Mouse (Mus musculus) MEL (cell line): ENCODE results near the gene Pomp. TPM values are rescaled to one million over a fixed set of nuclear protein-coding genes. Genes with fewer than 3 reads are reported as not detected.

Source experiments
- DNase-seq: peaks from one replicate; pipeline ENCODE4 v3.0.0; 2011; ENCODE audit warnings: low read depth, low spot score
- H3K27ac ChIP-seq: 2 replicates; pipeline ENCODE4 v1.5.1; 2012; ENCODE audit warnings: low read depth, mild to moderate bottlenecking, control low read depth, low read length, moderate library complexity; ENCODE audit not compliant: control insufficient read depth
- H3K27me3 ChIP-seq, 2 experiments: fragments of 150-350 bp in 1 of 2; sonication (generic) in 1 of 2; 2 replicates each; pipeline ENCODE4 v1.6.1; 2012; ENCODE audit warnings: low read length in 2 of 2, mild to moderate bottlenecking in 2 of 2, improper control_type of control experiment in 1 of 2, moderate library complexity in 1 of 2; ENCODE audit not compliant: insufficient read depth in 2 of 2, control insufficient read depth in 1 of 2
- H3K36me3 ChIP-seq, 2 experiments: 2 replicates each; pipeline ENCODE4 v1.6.1; 2012 to 2014; ENCODE audit warnings: low read length in 2 of 2, improper control_type of control experiment in 1 of 2, inconsistent platforms in 1 of 2, mild to moderate bottlenecking in 1 of 2; ENCODE audit not compliant: insufficient read depth in 2 of 2, control insufficient read depth in 1 of 2
- H3K4me1 ChIP-seq, 2 experiments: fragments of 150-350 bp in 1 of 2; sonication (generic) in 1 of 2; 2 replicates each; pipeline ENCODE4 v1.6.1; 2012; ENCODE audit warnings: low read length in 2 of 2, improper control_type of control experiment in 1 of 2, mild to moderate bottlenecking in 1 of 2; ENCODE audit not compliant: insufficient read depth in 2 of 2, control insufficient read depth in 1 of 2
- H3K4me3 ChIP-seq, 2 experiments: fragments of 150-350 bp in 1 of 2; sonication (generic) in 1 of 2; 2 replicates each; pipeline ENCODE4 v1.5.1; 2012; ENCODE audit warnings: low read depth in 2 of 2, low read length in 2 of 2, mild to moderate bottlenecking in 2 of 2, moderate library complexity in 2 of 2, control low read depth in 1 of 2, improper control_type of control experiment in 1 of 2; ENCODE audit not compliant: control insufficient read depth in 1 of 2, insufficient read depth in 1 of 2
- H3K79me2 ChIP-seq: 2 replicates; pipeline ENCODE4 v1.6.1; 2012; ENCODE audit warnings: mild to moderate bottlenecking, low read length, moderate library complexity; ENCODE audit not compliant: control insufficient read depth, poor library complexity, insufficient read depth
- H3K9ac ChIP-seq: 2 replicates; pipeline ENCODE4 v1.6.1; 2012; ENCODE audit warnings: low read depth, mild to moderate bottlenecking, control low read depth, low read length, moderate library complexity; ENCODE audit not compliant: control insufficient read depth, poor library complexity, severe bottlenecking
- H3K9me3 ChIP-seq: fragments of 150-350 bp; sonication (generic); replicated peaks from 2 replicates; pipeline ENCODE4 v1.6.1; 2012; ENCODE audit warnings: mild to moderate bottlenecking, low read length, improper control_type of control experiment, moderate library complexity; ENCODE audit not compliant: insufficient read depth
- CTCF ChIP-seq, 3 experiments: IDR thresholded peaks in 2 of 3; conservative IDR thresholded peaks in 1 of 3; 2 replicates each; pipeline ENCODE4 v1.5.1; 2011 to 2012; ENCODE audit warnings: low read length in 3 of 3, low read depth in 2 of 3, mild to moderate bottlenecking in 2 of 3, improper control_type of control experiment in 1 of 3, inconsistent platforms in 1 of 3, mixed read lengths in 1 of 3, moderate library complexity in 1 of 3; ENCODE audit not compliant: control insufficient read depth in 1 of 3, insufficient read depth in 1 of 3, poor library complexity in 1 of 3, severe bottlenecking in 1 of 3
- EP300 ChIP-seq, 2 experiments: IDR thresholded peaks; 2 replicates each; pipeline ENCODE4 v1.6.1; 2011; ENCODE audit warnings: improper control_type of control experiment in 2 of 2, low read length in 2 of 2, low read depth in 1 of 2, mild to moderate bottlenecking in 1 of 2
- ETS1 ChIP-seq: IDR thresholded peaks from 2 replicates; pipeline ENCODE4 v1.6.1; 2012; ENCODE audit warnings: low read depth, mild to moderate bottlenecking, inconsistent platforms, low read length, improper control_type of control experiment, moderate library complexity
- GABPA ChIP-seq: IDR thresholded peaks from 2 replicates; pipeline ENCODE4 v1.6.1; 2012; ENCODE audit warnings: low read depth, mild to moderate bottlenecking, inconsistent platforms, low read length, improper control_type of control experiment, moderate library complexity
- HCFC1 ChIP-seq: IDR thresholded peaks from 2 replicates; pipeline ENCODE4 v1.6.1; 2012; ENCODE audit warnings: low read depth, mild to moderate bottlenecking, inconsistent platforms, low read length, improper control_type of control experiment, moderate library complexity
- MAFK ChIP-seq: IDR thresholded peaks from 2 replicates; pipeline ENCODE4 v1.6.1; 2011; ENCODE audit warnings: low read depth, mild to moderate bottlenecking, low read length, improper control_type of control experiment, borderline replicate concordance
- MAZ ChIP-seq: IDR thresholded peaks from 2 replicates; pipeline ENCODE4 v1.6.1; 2012; ENCODE audit warnings: low read depth, mild to moderate bottlenecking, inconsistent platforms, low read length, improper control_type of control experiment
- MXI1 ChIP-seq: IDR thresholded peaks from 2 replicates; pipeline ENCODE4 v1.6.1; 2011; ENCODE audit warnings: mild to moderate bottlenecking, low read depth, low read length, improper control_type of control experiment
- MYB ChIP-seq: IDR thresholded peaks from 2 replicates; pipeline ENCODE4 v1.6.1; 2011; ENCODE audit warnings: mild to moderate bottlenecking, low read depth, low read length, improper control_type of control experiment
- MYC ChIP-seq: IDR thresholded peaks from 2 replicates; pipeline ENCODE4 v1.6.1; 2011; ENCODE audit warnings: low read depth, mild to moderate bottlenecking, low read length, improper control_type of control experiment, moderate library complexity
- NRF1 ChIP-seq: IDR thresholded peaks from 2 replicates; pipeline ENCODE4 v1.6.1; 2014; ENCODE audit warnings: low read depth, mild to moderate bottlenecking, inconsistent platforms, low read length, improper control_type of control experiment, moderate library complexity; ENCODE audit not compliant: poor library complexity, insufficient read depth, severe bottlenecking
- RCOR1 ChIP-seq: IDR thresholded peaks from 2 replicates; pipeline ENCODE4 v1.6.1; 2012; ENCODE audit warnings: low read depth, mild to moderate bottlenecking, inconsistent platforms, low read length, improper control_type of control experiment
- SMC3 ChIP-seq: IDR thresholded peaks from 2 replicates; pipeline ENCODE4 v1.6.1; 2011; ENCODE audit warnings: low read depth, low read length, improper control_type of control experiment
- TCF12 ChIP-seq: IDR thresholded peaks from 2 replicates; pipeline ENCODE4 v1.6.1; 2014; ENCODE audit warnings: low read depth, mild to moderate bottlenecking, inconsistent platforms, low read length, improper control_type of control experiment, moderate library complexity
- USF2 ChIP-seq, 2 experiments: IDR thresholded peaks; 2 replicates each; pipeline ENCODE4 v1.6.1; 2011 to 2012; ENCODE audit warnings: improper control_type of control experiment in 2 of 2, low read length in 2 of 2, borderline replicate concordance in 1 of 2, inconsistent platforms in 1 of 2, low read depth in 1 of 2, mild to moderate bottlenecking in 1 of 2; ENCODE audit not compliant: insufficient read depth in 1 of 2
- ZKSCAN1 ChIP-seq: IDR thresholded peaks from 2 replicates; pipeline ENCODE4 v1.6.1; 2012; ENCODE audit warnings: low read depth, mild to moderate bottlenecking, inconsistent platforms, low read length, improper control_type of control experiment, moderate library complexity
- ZMIZ1 ChIP-seq: IDR thresholded peaks from 2 replicates; pipeline ENCODE4 v1.6.1; 2012; ENCODE audit warnings: low read depth, mild to moderate bottlenecking, inconsistent platforms, low read length, improper control_type of control experiment, moderate library complexity
- ZNF384 ChIP-seq: IDR thresholded peaks from 2 replicates; pipeline ENCODE4 v1.6.1; 2012; ENCODE audit warnings: low read depth, mild to moderate bottlenecking, inconsistent platforms, low read length, improper control_type of control experiment
- polyA plus RNA-seq, 2 experiments: library from polyadenylated mRNA; stranded (reverse) in 1 of 2; unstranded in 1 of 2; fragments of >175 nt in 1 of 2; fragments of >200 nt in 1 of 2; gene quantifications; 2 replicates each; pipeline versions ENCODE4 v1.2.1 to v1.2.4; 2012; ENCODE audit warnings: low replicate concordance in 2 of 2, low read depth in 1 of 2; ENCODE audit not compliant: insufficient read length in 2 of 2, insufficient read depth in 1 of 2, missing spikeins in 1 of 2
- total RNA-seq: library from RNA; depleted of rRNA; stranded (reverse); fragments of 300-350 nt; gene quantifications from 2 replicates; pipeline ENCODE4 v1.2.3, GENCODE M21; 2012

Gene Pomp
- total and polyA plus RNA-seq, 3 experiments, result 348 to 500 TPM; not detected in 1

DNA sequence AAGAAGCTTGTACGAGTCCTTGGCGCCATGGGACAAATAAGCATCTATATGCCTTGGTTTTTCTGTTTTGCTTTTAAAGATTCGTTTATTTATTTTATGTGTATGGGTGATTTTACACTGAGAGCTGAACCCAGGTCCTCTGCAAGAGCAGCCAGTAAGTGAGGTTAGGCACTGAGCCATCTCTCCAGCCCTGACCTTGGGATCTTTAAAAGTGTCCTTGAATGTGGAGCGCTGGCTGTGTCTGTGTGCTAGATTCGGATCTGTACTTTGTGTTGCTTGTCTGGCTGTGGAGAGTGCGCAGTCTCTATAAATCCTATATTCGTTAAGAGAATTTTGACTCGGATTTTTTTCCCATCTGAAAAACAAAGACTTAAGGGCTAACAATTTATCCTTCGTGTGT, 55.9 kb downstream of the Pomp start:
- DNase-seq, result no peak
- Histone ChIP-seq H3K4me1 (no peaks in the 10 kb centered on the region), H3K36me3 (no peaks in the 10 kb centered on the region), H3K27ac (no peak overlapping the region), H3K9me3 (no peaks in the 10 kb centered on the region), H3K4me3 (no peak overlapping the region), H3K27me3 (no peaks in the 10 kb centered on the region), H3K79me2 (no peaks in the 10 kb centered on the region), H3K9ac (no peak overlapping the region)
- TF ChIP-seq MYC, result no peak
- TF ChIP-seq MXI1, result no peak
- TF ChIP-seq MAZ, result no peak
- no peak for TF ChIP-seq HCFC1
- TF ChIP-seq GABPA, result no peak
- no peak for TF ChIP-seq ZKSCAN1
- TF ChIP-seq ZNF384, result no peak
- TF ChIP-seq SMC3, result no peak
- no peak for TF ChIP-seq EP300 (IDR thresholded peaks at IDR 0.05; ENCODE audit: low read depth in 1 of 2, low read length in 2 of 2)
- TF ChIP-seq CTCF (IDR thresholded peaks at IDR 0.05 in 2 of 3, conservative IDR thresholded peaks at IDR 0.05 in 1 of 3; ENCODE audit: control insufficient read depth in 1 of 3, insufficient read depth in 1 of 3, low read depth in 2 of 3, low read length in 3 of 3, poor library complexity in 1 of 3, severe bottlenecking in 1 of 3), result no peak
- TF ChIP-seq USF2 (IDR thresholded peaks at IDR 0.05; ENCODE audit: borderline replicate concordance in 1 of 2, insufficient read depth in 1 of 2, low read depth in 1 of 2, low read length in 2 of 2), result no peak
- TF ChIP-seq ZMIZ1, result no peak
- TF ChIP-seq NRF1, result no peak
- TF ChIP-seq MAFK, result no peak
- no peak for TF ChIP-seq RCOR1

DNA sequence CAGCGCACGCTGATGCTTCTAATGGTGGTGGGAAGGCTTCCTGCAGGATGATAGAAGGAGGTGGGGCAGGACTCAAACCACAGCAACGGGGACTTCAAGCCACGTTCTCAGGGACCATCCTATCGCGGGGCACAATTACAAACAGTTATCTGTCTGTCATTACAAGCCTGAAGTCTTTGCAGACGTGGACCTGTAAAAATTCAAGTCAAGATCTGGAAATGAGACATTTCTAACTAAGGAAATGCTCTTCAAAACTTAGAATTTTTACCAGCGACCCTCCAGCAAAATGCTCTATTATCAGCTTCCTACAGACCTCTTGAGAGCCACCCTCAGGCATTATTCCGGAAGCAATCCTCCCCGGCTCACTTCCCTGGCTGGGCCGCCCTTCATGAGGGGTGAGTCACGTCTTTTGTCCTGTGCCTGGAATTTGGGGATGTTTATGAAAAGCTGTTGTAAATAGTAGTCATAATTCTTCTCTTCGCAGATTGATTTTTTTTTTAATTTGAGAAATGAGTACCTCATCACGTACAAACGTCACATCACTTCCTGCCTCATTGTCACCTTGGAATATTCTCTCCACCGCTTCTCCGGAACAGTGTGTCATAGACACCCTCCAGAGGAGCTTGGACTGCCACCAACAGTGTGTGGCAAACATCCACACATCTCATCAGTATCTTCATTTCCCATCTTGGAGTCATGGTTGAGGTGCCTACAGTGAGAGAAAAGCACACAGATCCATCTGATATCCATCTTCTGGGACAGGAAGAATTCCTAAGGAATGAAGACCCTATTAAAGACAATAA, 58.0 kb downstream of the Pomp start:
- Histone ChIP-seq H3K9ac (no peak overlapping the region), H3K4me3 (0 out of 4 replicates have a peak overlapping the region, but pooled peaks of 1 of the 2 experiments have one; percentile 15), H3K79me2 (no peaks in the 10 kb centered on the region), H3K27ac (no peak overlapping the region), H3K27me3 (no peaks in the 10 kb centered on the region), H3K4me1 (no peaks in the 10 kb centered on the region), H3K9me3 (no peaks in the 10 kb centered on the region), H3K36me3 (no peaks in the 10 kb centered on the region)
- DNase-seq, result peak; percentile 65
- no peak for TF ChIP-seq ETS1
- no peak for TF ChIP-seq MAZ
- TF ChIP-seq HCFC1, result no peak
- TF ChIP-seq TCF12, result no peak
- TF ChIP-seq MYC, result no peak
- peak; percentile 20; the same call in 1 of the 2 replicates for TF ChIP-seq MYB
- no peak for TF ChIP-seq NRF1
